Mouse (Mus musculus): ENCODE measurements around the gene Nsd1. TPM values are rescaled to one million over a fixed set of nuclear protein-coding genes. Genes with fewer than 3 reads are reported as not detected.

The Nsd1 gene
- polyA plus RNA-seq (2016; fragmentation: Nextera tagmentation; extraction: Ambion mirVana), result 81.7 and 83.6 TPM in 2 replicates

DNA sequence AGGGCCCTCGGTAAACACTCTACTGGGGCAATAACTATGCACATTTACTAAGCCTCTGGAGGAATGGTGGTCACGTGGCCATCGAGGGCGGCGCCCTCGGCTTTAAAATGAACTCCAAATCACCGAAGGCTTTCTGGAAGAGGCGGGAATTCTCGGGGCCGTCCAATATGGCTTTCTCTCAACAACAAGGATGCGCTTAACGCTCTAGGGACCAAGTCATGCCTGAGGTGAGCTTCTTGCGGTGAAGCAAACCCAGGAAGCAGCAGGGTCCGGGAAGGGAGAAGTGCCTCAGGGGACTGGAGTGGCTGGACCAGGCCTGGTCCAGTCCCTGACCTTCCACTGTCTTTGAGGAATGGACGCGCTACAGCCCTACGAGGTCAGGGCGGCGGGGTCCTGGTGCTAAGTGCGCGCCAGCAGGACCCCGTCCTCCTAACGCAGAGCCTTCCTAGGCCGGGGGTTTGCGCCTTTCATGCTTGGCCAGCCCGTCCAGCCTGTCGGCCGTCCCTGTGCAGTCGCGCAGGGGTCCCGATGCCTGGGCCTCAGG lies at the start of gene Nsd1:
TSS of gene Nsd1 (plus strand) at position 134 of the 544 bp plus-strand sequence.
- 16% methylated on average over 31 of the region's 31 CpGs for WGBS
- Histone ChIP-seq H3K27me3 (peaks cover 11% of the 10 kb centered on the region; the same call in 1 of the 2 replicates), H3K4me2 (replicated peaks) (peak within 1 kb of the TSS; percentile 77), H3K4me1 (peaks cover 40% of the 10 kb centered on the region), H3K27ac (replicated peaks) (peak within 1 kb of the TSS; percentile 99), H3K4me3 (peak within 1 kb of the TSS; percentile 90), H3K9ac (replicated peaks) (peak within 1 kb of the TSS; percentile 98), H3K36me3 (0 out of 2 replicates have a peak, but pooled peaks cover 12% of the 10 kb centered on the region), H3K9me3 (no peaks in the 10 kb centered on the region)
- ATAC-seq (ENCODE audit: low FRiP score, low read depth), result no peak; the same call in 1 of the 2 replicates

GRCm38 (mm10) chr13:55162365-55162764 lies 47.2 kb upstream of the Nsd1 start:
- WGBS, result 65% methylated on average over 7 of the region's 7 CpGs
- Histone ChIP-seq H3K4me1 (no peaks in the 10 kb centered on the region), H3K9ac (replicated peaks) (no peak overlapping the region), H3K36me3 (no peaks in the 10 kb centered on the region), H3K9me3 (no peaks in the 10 kb centered on the region), H3K27ac (replicated peaks) (no peak overlapping the region), H3K27me3 (no peaks in the 10 kb centered on the region), H3K4me3 (no peak overlapping the region), H3K4me2 (replicated peaks) (no peak overlapping the region)
- no peak for ATAC-seq (ENCODE audit: low FRiP score, low read depth)

DNA sequence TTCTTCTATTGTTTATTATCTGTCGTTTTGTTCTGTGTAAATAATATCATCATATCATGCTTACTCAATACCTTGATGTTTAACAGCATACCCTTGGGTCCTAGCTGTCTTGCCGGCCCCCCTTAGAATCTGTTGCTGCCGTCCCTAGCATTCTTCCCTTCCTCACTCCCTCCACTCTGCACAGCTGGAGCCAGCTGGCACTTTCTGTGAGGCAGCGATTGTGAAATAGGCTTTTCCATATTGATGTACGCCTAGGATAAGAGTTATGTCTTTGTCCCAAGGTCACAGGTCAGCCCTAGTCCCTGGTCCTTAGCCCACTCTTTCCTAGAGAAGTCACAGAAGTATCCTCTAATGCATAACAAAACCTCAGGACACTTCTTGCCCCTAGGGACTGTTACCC lies 46.0 kb upstream of the Nsd1 start:
- Histone ChIP-seq H3K9me3 (no peaks in the 10 kb centered on the region), H3K4me2 (replicated peaks) (no peak overlapping the region), H3K27ac (replicated peaks) (no peak overlapping the region), H3K4me1 (peaks cover 2% of the 10 kb centered on the region; the same call in 1 of the 2 replicates), H3K36me3 (no peaks in the 10 kb centered on the region), H3K27me3 (no peaks in the 10 kb centered on the region), H3K4me3 (no peak overlapping the region), H3K9ac (replicated peaks) (no peak overlapping the region)
- 57% methylated on average over 5 of the region's 5 CpGs for WGBS
- no peak for ATAC-seq (ENCODE audit: low FRiP score, low read depth)

GRCm38 (mm10) chr13:55165831-55166339 lies 43.7 kb upstream of the Nsd1 start:
- WGBS, result 91% methylated on average over 16 of the region's 16 CpGs
- ATAC-seq (ENCODE audit: low FRiP score, low read depth), result no peak
- H3K27me3 ChIP-seq, result no peaks in the 10 kb centered on the region
- no peak overlapping the region for H3K4me3 ChIP-seq
- no peaks in the 10 kb centered on the region for H3K9me3 ChIP-seq
- no peak overlapping the region for H3K27ac ChIP-seq (replicated peaks)
- no peaks in the 10 kb centered on the region for H3K36me3 ChIP-seq
- peaks cover 11% of the 10 kb centered on the region; the same call in 1 of the 2 replicates for H3K4me1 ChIP-seq
- H3K4me2 ChIP-seq (replicated peaks), result no peak overlapping the region
- no peak overlapping the region for H3K9ac ChIP-seq (replicated peaks)

GRCm38 (mm10) chr13:55166806-55167725 lies 42.5 kb upstream of the Nsd1 start:
- WGBS, result 89% methylated on average over 32 of the region's 32 CpGs
- no peak overlapping the region for H3K4me2 ChIP-seq (replicated peaks)
- H3K27ac ChIP-seq (replicated peaks), result no peak overlapping the region
- no peak overlapping the region for H3K9ac ChIP-seq (replicated peaks)
- H3K4me3 ChIP-seq, result no peak overlapping the region
- no peaks in the 10 kb centered on the region for H3K36me3 ChIP-seq
- no peaks in the 10 kb centered on the region for H3K9me3 ChIP-seq
- H3K4me1 ChIP-seq, result peaks cover 22% of the 10 kb centered on the region
- no peak for ATAC-seq (ENCODE audit: low FRiP score, low read depth)
- no peaks in the 10 kb centered on the region for H3K27me3 ChIP-seq

DNA sequence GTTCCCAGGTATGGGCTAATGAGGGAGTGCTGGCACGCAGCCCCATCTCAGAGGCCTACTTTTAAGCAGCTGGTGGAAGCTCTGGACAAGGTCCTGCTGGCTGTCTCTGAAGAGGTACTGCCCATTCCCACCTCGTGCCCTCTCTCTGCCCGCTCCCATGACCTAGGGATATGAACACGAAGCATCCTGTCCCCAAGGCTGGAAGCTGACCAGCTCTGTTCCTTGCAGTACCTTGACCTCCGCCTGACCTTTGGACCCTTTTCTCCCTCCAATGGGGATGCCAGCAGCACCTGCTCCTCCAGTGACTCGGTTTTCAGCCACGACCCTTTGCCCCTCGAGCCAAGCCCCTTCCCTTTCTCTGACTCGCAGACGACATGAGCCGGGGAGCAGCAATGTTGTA lies 41.8 kb upstream of the Nsd1 start:
- Histone ChIP-seq H3K27ac (replicated peaks) (no peak overlapping the region), H3K36me3 (no peaks in the 10 kb centered on the region), H3K4me2 (replicated peaks) (no peak overlapping the region), H3K9me3 (no peaks in the 10 kb centered on the region), H3K9ac (replicated peaks) (no peak overlapping the region), H3K27me3 (no peaks in the 10 kb centered on the region), H3K4me3 (no peak overlapping the region), H3K4me1 (peaks cover 25% of the 10 kb centered on the region)
- no peak for ATAC-seq (ENCODE audit: low FRiP score, low read depth)
- 82% methylated on average over 11 of the region's 11 CpGs for WGBS

GRCm38 (mm10) chr13:55168255-55168654 lies 41.3 kb upstream of the Nsd1 start:
- Histone ChIP-seq H3K36me3 (no peaks in the 10 kb centered on the region), H3K4me3 (no peak overlapping the region), H3K27ac (replicated peaks) (0 out of 2 replicates have a peak overlapping the region, but pooled peaks have one; percentile 27), H3K9me3 (no peaks in the 10 kb centered on the region), H3K4me1 (peaks cover 25% of the 10 kb centered on the region), H3K4me2 (replicated peaks) (no peak overlapping the region), H3K9ac (replicated peaks) (no peak overlapping the region), H3K27me3 (no peaks in the 10 kb centered on the region)
- no peak for ATAC-seq (ENCODE audit: low FRiP score, low read depth)
- 98% methylated on average over 5 of the region's 5 CpGs for WGBS

- 50% methylated on average over 13 of the region's 13 CpGs for WGBS
- H3K9ac ChIP-seq (replicated peaks), result no peak overlapping the region
Measured at GRCm38 (mm10) chr13:55168958-55169369, 40.6 kb upstream of the Nsd1 start.

GRCm38 (mm10) chr13:55171517-55172335 lies 37.9 kb upstream of the Nsd1 start:
- peak; percentile 69 for ATAC-seq (ENCODE audit: low FRiP score, low read depth)
- no peaks in the 10 kb centered on the region for H3K27me3 ChIP-seq
- H3K36me3 ChIP-seq, result no peaks in the 10 kb centered on the region
- peak overlapping the region; percentile 37 for H3K4me2 ChIP-seq (replicated peaks)
- H3K9ac ChIP-seq (replicated peaks), result peak overlapping the region; percentile 39
- H3K4me3 ChIP-seq, result peak overlapping the region; percentile 9; the same call in 1 of the 2 replicates
- peaks cover 25% of the 10 kb centered on the region for H3K4me1 ChIP-seq
- H3K9me3 ChIP-seq, result no peaks in the 10 kb centered on the region
- peak overlapping the region; percentile 82 for H3K27ac ChIP-seq (replicated peaks)
- WGBS, result 17% methylated on average over 26 of the region's 26 CpGs

More at GRCm38 (mm10) chr13:55168958-55169369, 40.6 kb upstream of the Nsd1 start:
- peaks cover 25% of the 10 kb centered on the region for H3K4me1 ChIP-seq
- no peaks in the 10 kb centered on the region for H3K9me3 ChIP-seq
- H3K27me3 ChIP-seq, result no peaks in the 10 kb centered on the region
- H3K27ac ChIP-seq (replicated peaks), result peak overlapping the region; percentile 27; the same call in 1 of the 2 replicates
- no peak overlapping the region for H3K4me3 ChIP-seq
- H3K4me2 ChIP-seq (replicated peaks), result no peak overlapping the region
- peak; percentile 67 for ATAC-seq (ENCODE audit: low FRiP score, low read depth)
- no peaks in the 10 kb centered on the region for H3K36me3 ChIP-seq

- ATAC-seq (ENCODE audit: low FRiP score, low read depth), result 0 out of 2 replicates have a peak, but pooled peaks have one; percentile 5
- peak overlapping the region; percentile 37 for H3K4me2 ChIP-seq (replicated peaks)
- H3K36me3 ChIP-seq, result no peaks in the 10 kb centered on the region
- no peaks in the 10 kb centered on the region for H3K27me3 ChIP-seq
- peaks cover 25% of the 10 kb centered on the region for H3K4me1 ChIP-seq
- H3K4me3 ChIP-seq, result no peak overlapping the region
- peak overlapping the region; percentile 82; the same call in 1 of the 2 replicates for H3K27ac ChIP-seq (replicated peaks)
- no peaks in the 10 kb centered on the region for H3K9me3 ChIP-seq
- WGBS, result 42% methylated on average over 7 of the region's 7 CpGs
- H3K9ac ChIP-seq (replicated peaks), result no peak overlapping the region
Measured at GRCm38 (mm10) chr13:55172336-55172770, 37.2 kb upstream of the Nsd1 start.

DNA sequence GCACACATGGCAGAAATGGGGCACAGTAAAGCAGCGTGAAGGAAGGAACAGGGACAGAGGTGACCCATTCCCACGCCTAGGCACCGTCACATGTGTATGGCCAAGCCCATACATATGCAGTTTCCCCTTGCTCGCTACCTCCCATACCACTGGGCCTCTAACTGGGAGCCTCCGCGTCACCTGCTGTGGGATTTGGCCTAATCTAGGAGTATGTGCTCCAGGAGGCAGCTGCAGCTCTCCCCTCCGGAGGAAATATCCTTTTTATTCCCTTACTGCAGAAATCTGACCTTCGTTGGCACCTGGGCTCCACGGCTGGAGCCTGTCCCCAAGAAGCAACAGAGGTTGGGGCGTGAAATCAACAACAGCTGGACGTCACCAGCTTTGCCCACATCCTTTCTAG lies 35.2 kb upstream of the Nsd1 start:
- Histone ChIP-seq H3K9me3 (no peaks in the 10 kb centered on the region), H3K27me3 (no peaks in the 10 kb centered on the region), H3K36me3 (no peaks in the 10 kb centered on the region), H3K27ac (replicated peaks) (no peak overlapping the region), H3K4me1 (peaks cover 15% of the 10 kb centered on the region), H3K9ac (replicated peaks) (no peak overlapping the region), H3K4me3 (no peak overlapping the region), H3K4me2 (replicated peaks) (no peak overlapping the region)
- 70% methylated on average over 11 of the region's 11 CpGs for WGBS
- no peak for ATAC-seq (ENCODE audit: low FRiP score, low read depth)

All from midbrain, embryonic 12.5 days (tissue).